Mouse (Mus musculus) E14TG2a.4 (cell line): Measurements from ENCODE around the gene Ptbp2.

Experiments
- H3K27me3 ChIP-seq: 2 replicates; pipeline ENCODE4 v1.6.1; 2014; ENCODE audit warnings: low read length, control low read depth; ENCODE audit not compliant: insufficient read depth
- H3K36me3 ChIP-seq: 2 replicates; pipeline ENCODE4 v1.6.1; 2014; ENCODE audit warnings: low read length, control low read depth; ENCODE audit not compliant: insufficient read depth
- H3K4me1 ChIP-seq: replicated peaks from 2 replicates; pipeline ENCODE4 v1.6.1; 2014; ENCODE audit warnings: low read depth, low read length, control low read depth
- H3K4me3 ChIP-seq: replicated peaks from 2 replicates; pipeline ENCODE4 v1.5.1; 2014; ENCODE audit warnings: mild to moderate bottlenecking, low read length
- H3K9me3 ChIP-seq: 2 replicates; pipeline ENCODE4 v1.6.1; 2014; ENCODE audit warnings: low read length, control low read depth
- CTCF ChIP-seq: conservative IDR thresholded peaks from 2 replicates; pipeline ENCODE4 v1.5.1; 2014; ENCODE audit warnings: low read length
- NANOG ChIP-seq: IDR thresholded peaks from 2 replicates; pipeline ENCODE4 v1.6.1; 2014; ENCODE audit warnings: borderline replicate concordance, low read length, mixed read lengths
- POU5F1 ChIP-seq: IDR thresholded peaks from 2 replicates; pipeline ENCODE4 v1.6.1; 2014; ENCODE audit warnings: low read length, borderline replicate concordance

Ptbp2 gene

DNA sequence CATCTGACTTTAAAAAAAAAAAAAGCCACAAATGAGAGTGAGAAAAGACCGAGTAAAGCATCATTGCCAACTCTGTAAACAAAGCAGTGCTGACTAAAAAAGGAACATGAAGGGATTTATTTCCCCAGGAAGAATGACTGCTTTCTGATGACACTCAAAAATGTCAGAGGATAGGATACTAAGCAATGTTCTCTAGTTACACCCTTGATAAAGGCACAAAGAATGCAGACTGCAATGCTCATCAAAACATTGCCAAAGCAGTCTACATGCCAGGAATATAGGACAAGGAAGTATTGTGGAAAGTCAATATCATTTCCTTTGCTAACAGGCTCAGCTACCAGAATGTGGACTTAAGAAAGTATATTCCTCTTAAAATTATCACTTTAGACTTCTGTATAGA, 38.5 kb downstream of the Ptbp2 start:
- Histone ChIP-seq H3K4me3 (no peak overlapping the region), H3K36me3 (peaks cover 29% of the 10 kb centered on the region), H3K9me3 (no peaks in the 10 kb centered on the region), H3K4me1 (peaks cover 4% of the 10 kb centered on the region; the same call in 1 of the 2 replicates), H3K27me3 (no peaks in the 10 kb centered on the region)
- TF ChIP-seq POU5F1 = no peak
- TF ChIP-seq CTCF = no peak
- TF ChIP-seq NANOG = no peak

DNA sequence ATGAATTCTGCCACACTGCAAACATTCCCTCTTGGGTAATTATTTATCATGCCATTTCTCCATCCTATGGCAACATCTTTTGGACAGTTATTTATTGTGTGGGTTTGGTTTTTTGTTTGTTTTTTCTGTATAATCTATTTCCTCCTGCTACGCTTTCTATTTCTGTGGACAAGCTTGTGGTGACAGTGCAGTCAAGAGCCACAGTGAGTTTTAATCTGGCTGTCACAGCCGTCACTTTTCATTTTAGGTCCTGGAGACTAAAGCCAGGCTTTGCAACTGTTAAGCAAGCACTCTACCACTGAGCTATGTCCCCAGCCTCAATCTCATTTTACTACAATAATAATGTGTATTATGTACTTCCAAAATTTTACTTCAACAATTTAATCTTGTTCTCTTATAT, 54.4 kb downstream of the Ptbp2 start:
- no peaks in the 10 kb centered on the region for H3K27me3 ChIP-seq
- no peaks in the 10 kb centered on the region for H3K4me1 ChIP-seq
- TF ChIP-seq CTCF = no peak
- TF ChIP-seq NANOG = no peak
- TF ChIP-seq POU5F1 = no peak
- peaks cover 10% of the 10 kb centered on the region; the same call in 1 of the 2 replicates for H3K36me3 ChIP-seq
- no peak overlapping the region for H3K4me3 ChIP-seq
- H3K9me3 ChIP-seq = no peaks in the 10 kb centered on the region

DNA sequence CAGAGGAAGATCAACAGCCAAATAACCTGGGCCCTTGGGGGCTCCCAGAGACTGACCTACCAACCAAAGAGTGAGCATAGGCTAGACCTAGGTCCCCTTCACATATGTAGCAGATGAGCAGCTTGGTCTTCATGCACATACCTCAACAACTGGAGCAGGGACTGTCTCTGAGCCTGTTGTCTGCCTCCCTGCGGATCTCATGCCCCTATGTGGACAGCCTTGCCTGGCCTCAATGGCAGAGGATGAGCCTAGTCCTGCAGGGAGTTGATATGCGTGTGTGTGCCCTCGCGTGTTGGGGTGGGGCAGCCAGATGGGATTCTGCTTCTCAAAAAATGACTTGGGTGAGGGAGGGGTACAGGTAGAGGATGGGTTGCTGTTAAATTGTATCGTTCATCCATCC, 72.2 kb downstream of the Ptbp2 start:
- Histone ChIP-seq H3K4me1 (no peaks in the 10 kb centered on the region), H3K4me3 (no peak overlapping the region), H3K9me3 (no peaks in the 10 kb centered on the region), H3K36me3 (no peaks in the 10 kb centered on the region), H3K27me3 (no peaks in the 10 kb centered on the region)
- TF ChIP-seq NANOG (no peak), CTCF (no peak), POU5F1 (no peak)

DNA sequence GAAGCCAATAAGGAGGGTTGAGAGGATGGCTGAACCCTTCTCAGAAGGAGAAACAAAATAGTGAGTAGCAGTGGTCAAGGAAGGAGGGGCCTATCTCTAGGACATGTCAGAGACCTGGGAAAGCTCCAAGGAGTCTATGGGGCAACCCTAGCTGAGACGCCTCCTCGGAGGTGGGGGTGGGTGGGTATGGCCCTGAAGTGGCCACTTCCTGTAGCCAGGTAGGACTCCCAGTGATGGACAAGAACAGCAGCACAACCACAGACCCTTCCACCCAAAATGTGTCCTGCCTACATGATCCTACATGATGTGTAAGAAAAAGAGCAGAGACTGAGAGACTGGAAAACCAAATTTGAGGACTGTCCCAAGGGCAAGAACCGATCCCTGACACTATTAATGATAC, 72.8 kb downstream of the Ptbp2 start:
- Histone ChIP-seq H3K36me3 (no peaks in the 10 kb centered on the region), H3K27me3 (no peaks in the 10 kb centered on the region), H3K9me3 (no peaks in the 10 kb centered on the region), H3K4me3 (no peak overlapping the region), H3K4me1 (no peaks in the 10 kb centered on the region)
- TF ChIP-seq CTCF (no peak), NANOG (no peak), POU5F1 (no peak)

DNA sequence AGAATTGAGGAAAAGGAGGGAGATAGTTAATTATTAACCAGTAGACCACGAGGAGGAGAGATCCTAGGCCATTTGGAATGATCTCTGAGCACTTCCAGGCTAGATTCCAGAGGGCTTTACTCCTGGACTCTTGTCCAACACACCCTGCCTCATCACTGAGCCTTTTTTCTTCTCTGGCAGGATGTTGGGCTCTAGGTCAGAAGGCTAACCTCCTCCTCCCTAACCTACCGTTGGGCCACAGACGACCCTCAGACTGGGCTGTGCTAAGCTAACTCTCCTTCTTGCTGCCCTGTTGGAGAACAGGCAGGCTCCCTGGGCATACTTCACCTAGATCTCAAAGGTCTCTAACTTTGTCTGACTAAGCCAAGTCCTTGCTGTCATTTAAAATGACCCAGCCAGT, 82.8 kb downstream of the Ptbp2 start:
- TF ChIP-seq NANOG = no peak
- TF ChIP-seq CTCF = no peak
- TF ChIP-seq POU5F1 = no peak
- H3K36me3 ChIP-seq = no peaks in the 10 kb centered on the region

DNA sequence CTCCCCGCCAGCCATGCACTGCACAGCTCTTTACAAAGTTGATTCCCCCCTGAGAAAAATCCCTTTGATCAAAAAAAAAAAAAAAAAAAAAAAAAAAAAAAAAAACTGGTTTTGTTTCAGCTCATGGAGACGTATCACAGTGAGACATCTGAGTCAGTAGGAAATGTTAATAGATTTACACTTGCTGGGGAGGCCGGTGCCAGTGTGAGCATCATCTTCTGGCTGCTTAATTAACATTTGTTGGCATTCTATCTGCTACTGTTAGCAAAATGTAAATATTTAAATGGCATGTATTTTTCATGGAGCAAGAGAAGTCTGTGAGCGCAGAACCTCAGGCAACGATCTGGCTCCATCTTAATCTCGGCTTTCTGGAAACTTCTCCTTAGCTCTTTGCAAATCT, 99.5 kb downstream of the Ptbp2 start:
- Histone ChIP-seq H3K27me3 (no peaks in the 10 kb centered on the region), H3K36me3 (no peaks in the 10 kb centered on the region), H3K9me3 (peaks cover 11% of the 10 kb centered on the region), H3K4me1 (no peaks in the 10 kb centered on the region), H3K4me3 (no peak overlapping the region)
- no peak for TF ChIP-seq CTCF
- no peak for TF ChIP-seq POU5F1
- no peak for TF ChIP-seq NANOG

More for the DNA sequence above, 82.8 kb downstream of the Ptbp2 start:
- Histone ChIP-seq H3K9me3 (no peaks in the 10 kb centered on the region), H3K27me3 (no peaks in the 10 kb centered on the region), H3K4me3 (no peak overlapping the region), H3K4me1 (no peaks in the 10 kb centered on the region)
